ENCODE assay signal across 13 mouse cellular contexts in the genomic region with DNA sequence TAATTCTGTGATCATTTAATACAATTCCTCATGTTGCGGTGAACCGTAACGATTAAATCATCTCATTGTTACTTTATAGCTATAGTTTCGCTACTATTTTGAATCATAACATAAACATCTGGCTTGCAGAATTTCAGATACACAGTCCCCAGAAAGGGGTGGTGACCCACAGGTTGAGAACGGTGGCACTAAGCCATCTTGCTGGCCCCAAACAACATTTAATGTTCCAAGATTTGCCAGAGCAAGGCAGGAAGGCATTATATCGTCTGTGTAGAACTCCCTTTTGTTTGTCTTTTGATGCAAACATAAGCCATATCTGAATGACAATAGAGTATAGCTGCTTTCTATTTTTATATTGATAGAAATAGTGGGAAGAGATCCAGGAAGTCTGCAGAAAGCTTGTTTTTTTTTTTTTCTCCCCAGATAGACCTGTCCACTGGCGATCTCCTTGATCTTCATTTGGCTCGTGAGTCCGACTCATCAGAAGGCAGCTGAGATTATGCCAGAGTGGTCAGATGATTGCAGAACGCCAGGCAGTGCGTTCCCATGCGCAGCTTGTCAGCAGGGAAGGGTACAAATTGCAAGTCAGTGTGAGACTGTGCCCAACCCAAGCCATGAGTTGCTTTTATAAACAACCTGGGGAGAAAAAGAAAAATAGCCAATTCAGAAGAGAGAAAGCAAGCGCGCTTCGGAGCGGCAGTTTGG.
DNase-seq lines count a peak whose midpoint lies in the region; TF ChIP-seq lines count a peak whose summit lies in the region.
"Had no signal": no experiment of that assay in that cellular context is flagged by ENCODE, and none has a peak within 500 bp of the region (broad histone marks: within the 10 kb centered on the region; RNA-seq: fewer than 3 reads in every experiment).

No protein-coding gene starts in this region.

- H3K27ac ChIP-seq in layer of hippocampus, adult 2 months: no peak overlapping the region
- H3K27ac ChIP-seq: heart, embryonic 13.5 days; limb, embryonic 15.5 days; neural tube, embryonic 13.5 days had no signal

- peak; percentile 45 to 72 for DNase-seq in cerebellum, postnatal 14 days
- DNase-seq in cerebellum, adult 8-10 months: no peak
- peak in 1 of 2 experiments; percentile 19 for DNase-seq in layer of hippocampus, adult 2 months (ENCODE audit: low spot score in 2 of 2)
- DNase-seq in layer of hippocampus, postnatal 36 days: no peak
- DNase-seq in right cerebral cortex, postnatal 10 days (ENCODE audit: low spot score in 2 of 2): peak; percentile 27 to 47
- no peak for DNase-seq in right cerebral cortex, adult 18-20 months
- no peak for DNase-seq in retina, embryonic 14.5 days (ENCODE audit: low spot score)
- DNase-seq: liver, postnatal 0 days; lung, postnatal 36 days; thymus, postnatal 36 days had no signal

- H3K4me3 ChIP-seq in layer of hippocampus, adult 2 months: peak overlapping the region; percentile 33; the same call in 1 of the 2 replicates
- H3K4me3 ChIP-seq: heart, embryonic 13.5 days; limb, embryonic 15.5 days; neural tube, embryonic 13.5 days had no signal

- no peak for TF ChIP-seq CTCF in layer of hippocampus, adult 2 months (conservative IDR thresholded peaks at IDR 0.05)

Comparison
In these comparisons a context has a peak if more than half of its experiments do, and no peak if none do; other contexts are left out.
1. DNase-seq: peak in cerebellum, postnatal 14 days (2 of 2) and right cerebral cortex, postnatal 10 days (2 of 2); none in cerebellum, adult 8-10 months (single experiment), layer of hippocampus, postnatal 36 days (0 of 2), right cerebral cortex, adult 18-20 months (single experiment) and retina, embryonic 14.5 days (single experiment).